Mouse (Mus musculus) midbrain, embryonic 11.5 days (tissue): ENCODE results near the gene Rpusd3. TPM values are rescaled to one million over a fixed set of nuclear protein-coding genes. Genes with fewer than 3 reads are reported as not detected.

Experiments used
- ATAC-seq: fragments of 200-750 bp; cut with Nextera tagmentation; 2 replicates; pipeline ENCODE4 v1.8.0; 2017; ENCODE audit warnings: moderate TSS enrichment, moderate library complexity; ENCODE audit not compliant: low FRiP score
- DNase-seq: peaks from one replicate; pipeline ENCODE4 v3.0.0; 2015; ENCODE audit warnings: low spot score; ENCODE audit errors: missing footprints
- H3K27ac ChIP-seq: fragments of 300-500 bp; sonication (generic); 2 replicates; pipeline ENCODE4 v1.5.1; 2014; ENCODE audit warnings: low read depth, low read length
- H3K27me3 ChIP-seq: fragments of 300-500 bp; sonication (generic); 2 replicates; pipeline ENCODE4 v1.6.1; 2014; ENCODE audit warnings: mild to moderate bottlenecking, low read length, moderate library complexity, mixed read lengths; ENCODE audit not compliant: control insufficient read depth, insufficient read depth
- H3K36me3 ChIP-seq: fragments of 300-500 bp; sonication (generic); 2 replicates; pipeline ENCODE4 v1.6.1; 2014; ENCODE audit warnings: mild to moderate bottlenecking, low read length, moderate library complexity, mixed read lengths; ENCODE audit not compliant: control insufficient read depth, insufficient read depth
- H3K4me1 ChIP-seq: fragments of 300-500 bp; sonication (generic); 2 replicates; pipeline ENCODE4 v1.6.1; 2014; ENCODE audit warnings: low read length; ENCODE audit not compliant: control insufficient read depth, insufficient read depth
- H3K4me2 ChIP-seq: fragments of 300-500 bp; sonication (generic); 2 replicates; pipeline ENCODE4 v1.6.1; 2014; ENCODE audit warnings: mild to moderate bottlenecking, moderate library complexity
- H3K4me3 ChIP-seq: fragments of 300-500 bp; sonication (generic); 2 replicates; pipeline ENCODE4 v1.5.1; 2014; ENCODE audit warnings: low read depth, low read length
- H3K9ac ChIP-seq: fragments of 300-500 bp; sonication (generic); 2 replicates; pipeline ENCODE4 v1.6.1; 2014; ENCODE audit warnings: low read length
- H3K9me3 ChIP-seq: fragments of 300-500 bp; sonication (generic); 2 replicates; pipeline ENCODE4 v1.6.1; 2016; ENCODE audit warnings: low read length; ENCODE audit not compliant: control insufficient read depth
- WGBS: fragments of 180-500 bp; shearing (Covaris S2); extraction: QIAGEN DNeasy Blood & Tissue Kit; methylation state at CpG from one replicate; pipeline ENCODE4 v1.1.7; 2014; 5-methylcytosine and 5-hydroxymethylcytosine counted together
- polyA plus RNA-seq: library from polyadenylated mRNA; unstranded; fragments of >200 nt; fragmentation: Nextera tagmentation; extraction: Ambion mirVana; gene quantifications from 2 replicates; pipeline ENCODE4 v1.2.1, GENCODE M21; 2014

The Rpusd3 gene
- polyA plus RNA-seq, 1 experiment from 2014 or later = 26.6 TPM

GRCm38 (mm10) chr6:113385160-113385714 lies 33.9 kb downstream of the Rpusd3 start:
- Histone ChIP-seq H3K36me3 (peaks cover 44% of the 10 kb centered on the region), H3K27ac (no peak overlapping the region), H3K9me3 (no peaks in the 10 kb centered on the region), H3K4me2 (no peak overlapping the region), H3K9ac (no peak overlapping the region), H3K4me3 (no peak overlapping the region), H3K27me3 (no peaks in the 10 kb centered on the region), H3K4me1 (no peaks in the 10 kb centered on the region)
- ATAC-seq (no peak), DNase-seq (no peak)
- 91% methylated on average over 11 of the region's 11 CpGs for WGBS

GRCm38 (mm10) chr6:113384351-113384927 lies 34.7 kb downstream of the Rpusd3 start:
- ATAC-seq (no peak), DNase-seq (no peak)
- Histone ChIP-seq H3K9me3 (no peaks in the 10 kb centered on the region), H3K9ac (no peak overlapping the region), H3K27ac (no peak overlapping the region), H3K4me2 (no peak overlapping the region), H3K36me3 (peaks cover 40% of the 10 kb centered on the region), H3K4me3 (no peak overlapping the region), H3K4me1 (peaks cover 1% of the 10 kb centered on the region; the same call in 1 of the 2 replicates), H3K27me3 (no peaks in the 10 kb centered on the region)
- WGBS = 94% methylated on average over 8 of the region's 8 CpGs

- no peaks in the 10 kb centered on the region for H3K9me3 ChIP-seq
- DNase-seq = no peak
These were observed 38.7 kb downstream of the Rpusd3 start for GRCm38 (mm10) chr6:113380480-113380879.

GRCm38 (mm10) chr6:113379246-113379645 lies 39.9 kb downstream of the Rpusd3 start:
- H3K4me3 ChIP-seq = peak overlapping the region; percentile 98; the same call in 1 of the 2 replicates
- H3K4me1 ChIP-seq = peaks cover 11% of the 10 kb centered on the region
- no peak overlapping the region for H3K9ac ChIP-seq
- H3K27ac ChIP-seq = no peak overlapping the region
- ATAC-seq (no peak), DNase-seq (no peak)
- H3K36me3 ChIP-seq = peaks cover 16% of the 10 kb centered on the region; the same call in 1 of the 2 replicates
- 93% methylated on average over 6 of the region's 6 CpGs for WGBS
- H3K4me2 ChIP-seq = peak overlapping the region; percentile 11
- H3K9me3 ChIP-seq = no peaks in the 10 kb centered on the region
- no peaks in the 10 kb centered on the region for H3K27me3 ChIP-seq

More at GRCm38 (mm10) chr6:113380480-113380879, 38.7 kb downstream of the Rpusd3 start:
- H3K27me3 ChIP-seq = no peaks in the 10 kb centered on the region
- H3K9ac ChIP-seq = no peak overlapping the region
- peaks cover 11% of the 10 kb centered on the region for H3K4me1 ChIP-seq
- no peak overlapping the region for H3K4me2 ChIP-seq
- H3K36me3 ChIP-seq = peaks cover 23% of the 10 kb centered on the region
- 93% methylated on average over 11 of the region's 11 CpGs for WGBS
- no peak for ATAC-seq
- no peak overlapping the region for H3K4me3 ChIP-seq
- H3K27ac ChIP-seq = no peak overlapping the region

GRCm38 (mm10) chr6:113377496-113378385 lies 41.4 kb downstream of the Rpusd3 start, which contains the start of the genes Tada3 and Arpc4:
Gene Tada3, minus strand, starts transcription at chr6:113377883.
Gene Arpc4, plus strand, starts transcription at chr6:113378115.
- Histone ChIP-seq H3K9me3 (no peaks in the 10 kb centered on the region), H3K4me3 (peak within 1 kb of the TSS; percentile 98), H3K27ac (peak within 1 kb of the TSS; percentile 84), H3K36me3 (peaks cover 19% of the 10 kb centered on the region; the same call in 1 of the 2 replicates), H3K4me1 (peaks cover 11% of the 10 kb centered on the region), H3K27me3 (no peaks in the 10 kb centered on the region), H3K9ac (peak within 1 kb of the TSS; percentile 92), H3K4me2 (peak within 1 kb of the TSS; percentile 94)
- DNase-seq (peak; percentile 99), ATAC-seq (peak; percentile 95)
- whole genome bisulfite sequencing = under 1% methylated on average over 61 of the region's 61 CpGs

GRCm38 (mm10) chr6:113377172-113377495 lies 42.0 kb downstream of the Rpusd3 start:
- 10% methylated on average over 7 of the region's 7 CpGs for WGBS
- peaks cover 19% of the 10 kb centered on the region; the same call in 1 of the 2 replicates for H3K36me3 ChIP-seq
- H3K4me1 ChIP-seq = peaks cover 11% of the 10 kb centered on the region

GRCm38 (mm10) chr6:113373491-113373890 lies 45.6 kb downstream of the Rpusd3 start:
- H3K4me1 ChIP-seq = peaks cover under 1% of the 10 kb centered on the region; the same call in 1 of the 2 replicates
- DNase-seq (no peak), ATAC-seq (no peak)
- H3K27me3 ChIP-seq = no peaks in the 10 kb centered on the region
- no peak overlapping the region for H3K4me3 ChIP-seq
- H3K27ac ChIP-seq = no peak overlapping the region
- peaks cover 21% of the 10 kb centered on the region for H3K36me3 ChIP-seq
- H3K9me3 ChIP-seq = no peaks in the 10 kb centered on the region
- 87% methylated on average over 4 of the region's 4 CpGs for WGBS
- H3K4me2 ChIP-seq = no peak overlapping the region
- no peak overlapping the region for H3K9ac ChIP-seq

More at GRCm38 (mm10) chr6:113377172-113377495, 42.0 kb downstream of the Rpusd3 start:
- ATAC-seq = no peak
- no peaks in the 10 kb centered on the region for H3K27me3 ChIP-seq
- H3K27ac ChIP-seq = peak overlapping the region; percentile 84
- H3K4me3 ChIP-seq = peak overlapping the region; percentile 98
- peak; percentile 85 for DNase-seq
- H3K9ac ChIP-seq = peak overlapping the region; percentile 92
- peak overlapping the region; percentile 94 for H3K4me2 ChIP-seq
- no peaks in the 10 kb centered on the region for H3K9me3 ChIP-seq

- Histone ChIP-seq H3K27me3 (no peaks in the 10 kb centered on the region), H3K27ac (no peak overlapping the region), H3K9ac (no peak overlapping the region), H3K4me2 (no peak overlapping the region), H3K9me3 (no peaks in the 10 kb centered on the region), H3K36me3 (peaks cover 21% of the 10 kb centered on the region), H3K4me1 (no peaks in the 10 kb centered on the region), H3K4me3 (no peak overlapping the region)
- no peak for ATAC-seq
- 91% methylated on average over 20 of the region's 20 CpGs for whole genome bisulfite sequencing
- DNase-seq = no peak
These were observed 48.8 kb downstream of the Rpusd3 start for GRCm38 (mm10) chr6:113370194-113370929.
